Mouse (Mus musculus): ENCODE results near the gene Clcn3.

GRCm38 (mm10) chr8:60912554-60912953 lies 70.5 kb downstream of the Clcn3 start:
- no peak for TF ChIP-seq ZC3H11A (IDR thresholded peaks at IDR 0.05; ENCODE audit: borderline replicate concordance, low read depth, low read length)
- no peak for TF ChIP-seq CHD2 (IDR thresholded peaks at IDR 0.05; ENCODE audit: low read depth, low read length)
- TF ChIP-seq ZNF384 (IDR thresholded peaks at IDR 0.05; ENCODE audit: low read depth, low read length) = no peak
- TF ChIP-seq MAFK (IDR thresholded peaks at IDR 0.05; ENCODE audit: insufficient read depth, low read depth, low read length) = no peak

Data from ES-E14 (cell line).